Mouse (Mus musculus): Measurements from ENCODE around the gene Ube2r2. TPM values are rescaled to one million over a fixed set of nuclear protein-coding genes. Genes with fewer than 3 reads are reported as not detected.

Gene Ube2r2
- polyA plus RNA-seq, 1 experiment from 2014 or later = 90.7 TPM

GRCm38 (mm10) chr4:41149891-41150290 is 14.3 kb downstream of the Ube2r2 start:
- WGBS = 100% methylated on average over 3 of the region's 3 CpGs
- Histone ChIP-seq H3K4me3 (ENCODE audit: low read depth, low read length) (no peak overlapping the region), H3K9ac (ENCODE audit: low read depth, low read length) (no peak overlapping the region), H3K27me3 (replicated peaks; ENCODE audit: control insufficient read depth, insufficient read depth, low read length) (no peaks in the 10 kb centered on the region), H3K36me3 (ENCODE audit: control insufficient read depth, insufficient read depth, low read length) (peaks cover 9% of the 10 kb centered on the region; the same call in 1 of the 2 replicates), H3K9me3 (ENCODE audit: control insufficient read depth, low read length) (no peaks in the 10 kb centered on the region), H3K4me2 (ENCODE audit: low read depth, low read length) (no peak overlapping the region), H3K27ac (replicated peaks; ENCODE audit: low read depth, low read length) (no peak overlapping the region), H3K4me1 (ENCODE audit: control insufficient read depth, insufficient read depth, low read length) (no peaks in the 10 kb centered on the region)
- ATAC-seq (ENCODE audit: low read depth) (no peak), DNase-seq (ENCODE audit: low spot score) (no peak)

GRCm38 (mm10) chr4:41151186-41151585 is 15.6 kb downstream of the Ube2r2 start:
- Histone ChIP-seq H3K27ac (replicated peaks; ENCODE audit: low read depth, low read length) (no peak overlapping the region), H3K36me3 (ENCODE audit: control insufficient read depth, insufficient read depth, low read length) (peaks cover 9% of the 10 kb centered on the region; the same call in 1 of the 2 replicates), H3K9ac (ENCODE audit: low read depth, low read length) (no peak overlapping the region), H3K27me3 (replicated peaks; ENCODE audit: control insufficient read depth, insufficient read depth, low read length) (no peaks in the 10 kb centered on the region), H3K9me3 (ENCODE audit: control insufficient read depth, low read length) (no peaks in the 10 kb centered on the region), H3K4me3 (ENCODE audit: low read depth, low read length) (no peak overlapping the region), H3K4me1 (ENCODE audit: control insufficient read depth, insufficient read depth, low read length) (no peaks in the 10 kb centered on the region), H3K4me2 (ENCODE audit: low read depth, low read length) (no peak overlapping the region)
- no peak for ATAC-seq (ENCODE audit: low read depth)
- WGBS = 93% methylated on average over 7 of the region's 7 CpGs
- DNase-seq (ENCODE audit: low spot score) = no peak

- 81% methylated on average over 3 of the region's 3 CpGs for WGBS
- DNase-seq (ENCODE audit: low spot score) = no peak
- Histone ChIP-seq H3K9me3 (ENCODE audit: control insufficient read depth, low read length) (no peaks in the 10 kb centered on the region), H3K9ac (ENCODE audit: low read depth, low read length) (no peak overlapping the region), H3K27me3 (replicated peaks; ENCODE audit: control insufficient read depth, insufficient read depth, low read length) (no peaks in the 10 kb centered on the region), H3K4me3 (ENCODE audit: low read depth, low read length) (no peak overlapping the region), H3K4me1 (ENCODE audit: control insufficient read depth, insufficient read depth, low read length) (peaks cover 4% of the 10 kb centered on the region; the same call in 1 of the 2 replicates), H3K27ac (replicated peaks; ENCODE audit: low read depth, low read length) (no peak overlapping the region), H3K36me3 (ENCODE audit: control insufficient read depth, insufficient read depth, low read length) (peaks cover 9% of the 10 kb centered on the region; the same call in 1 of the 2 replicates), H3K4me2 (ENCODE audit: low read depth, low read length) (no peak overlapping the region)
- ATAC-seq (ENCODE audit: low read depth) = no peak
Observed at GRCm38 (mm10) chr4:41153146-41153545, 17.6 kb downstream of the Ube2r2 start.

GRCm38 (mm10) chr4:41156961-41157360 is 21.4 kb downstream of the Ube2r2 start:
- Histone ChIP-seq H3K36me3 (ENCODE audit: control insufficient read depth, insufficient read depth, low read length) (no peaks in the 10 kb centered on the region), H3K4me3 (ENCODE audit: low read depth, low read length) (no peak overlapping the region), H3K4me1 (ENCODE audit: control insufficient read depth, insufficient read depth, low read length) (peaks cover 4% of the 10 kb centered on the region; the same call in 1 of the 2 replicates), H3K27me3 (replicated peaks; ENCODE audit: control insufficient read depth, insufficient read depth, low read length) (no peaks in the 10 kb centered on the region), H3K4me2 (ENCODE audit: low read depth, low read length) (no peak overlapping the region), H3K9me3 (ENCODE audit: control insufficient read depth, low read length) (no peaks in the 10 kb centered on the region), H3K27ac (replicated peaks; ENCODE audit: low read depth, low read length) (no peak overlapping the region), H3K9ac (ENCODE audit: low read depth, low read length) (no peak overlapping the region)
- 81% methylated on average over 9 of the region's 9 CpGs for WGBS
- DNase-seq (ENCODE audit: low spot score) = no peak
- no peak for ATAC-seq (ENCODE audit: low read depth)

- ATAC-seq (ENCODE audit: low read depth) (no peak), DNase-seq (ENCODE audit: low spot score) (no peak)
- Histone ChIP-seq H3K9ac (ENCODE audit: low read depth, low read length) (no peak overlapping the region), H3K4me3 (ENCODE audit: low read depth, low read length) (no peak overlapping the region), H3K9me3 (ENCODE audit: control insufficient read depth, low read length) (no peaks in the 10 kb centered on the region), H3K27me3 (replicated peaks; ENCODE audit: control insufficient read depth, insufficient read depth, low read length) (no peaks in the 10 kb centered on the region), H3K27ac (replicated peaks; ENCODE audit: low read depth, low read length) (no peak overlapping the region), H3K36me3 (ENCODE audit: control insufficient read depth, insufficient read depth, low read length) (no peaks in the 10 kb centered on the region), H3K4me2 (ENCODE audit: low read depth, low read length) (no peak overlapping the region), H3K4me1 (ENCODE audit: control insufficient read depth, insufficient read depth, low read length) (peaks cover 4% of the 10 kb centered on the region; the same call in 1 of the 2 replicates)
- 93% methylated on average over 1 of the region's 1 CpGs for WGBS
Observed at GRCm38 (mm10) chr4:41158251-41158650, 22.7 kb downstream of the Ube2r2 start.

- H3K4me1 ChIP-seq (ENCODE audit: control insufficient read depth, insufficient read depth, low read length) = peaks cover 4% of the 10 kb centered on the region; the same call in 1 of the 2 replicates
Observed at GRCm38 (mm10) chr4:41161232-41161631, 25.7 kb downstream of the Ube2r2 start.

GRCm38 (mm10) chr4:41164974-41165373 is 29.4 kb downstream of the Ube2r2 start:
- H3K9ac ChIP-seq (ENCODE audit: low read depth, low read length) = no peak overlapping the region
- 29% methylated on average over 2 of the region's 2 CpGs for WGBS
- H3K4me1 ChIP-seq (ENCODE audit: control insufficient read depth, insufficient read depth, low read length) = no peaks in the 10 kb centered on the region
- ATAC-seq (ENCODE audit: low read depth) (no peak), DNase-seq (ENCODE audit: low spot score) (no peak)
- H3K27me3 ChIP-seq (replicated peaks; ENCODE audit: control insufficient read depth, insufficient read depth, low read length) = no peaks in the 10 kb centered on the region
- no peak overlapping the region for H3K4me3 ChIP-seq (ENCODE audit: low read depth, low read length)
- H3K9me3 ChIP-seq (ENCODE audit: control insufficient read depth, low read length) = no peaks in the 10 kb centered on the region
- H3K27ac ChIP-seq (replicated peaks; ENCODE audit: low read depth, low read length) = no peak overlapping the region
- H3K36me3 ChIP-seq (ENCODE audit: control insufficient read depth, insufficient read depth, low read length) = peaks cover 16% of the 10 kb centered on the region; the same call in 1 of the 2 replicates
- no peak overlapping the region for H3K4me2 ChIP-seq (ENCODE audit: low read depth, low read length)

More at GRCm38 (mm10) chr4:41161232-41161631, 25.7 kb downstream of the Ube2r2 start:
- DNase-seq (ENCODE audit: low spot score) (no peak), ATAC-seq (ENCODE audit: low read depth) (no peak)
- H3K4me2 ChIP-seq (ENCODE audit: low read depth, low read length) = no peak overlapping the region
- H3K9ac ChIP-seq (ENCODE audit: low read depth, low read length) = no peak overlapping the region
- no peak overlapping the region for H3K27ac ChIP-seq (replicated peaks; ENCODE audit: low read depth, low read length)
- no peaks in the 10 kb centered on the region for H3K27me3 ChIP-seq (replicated peaks; ENCODE audit: control insufficient read depth, insufficient read depth, low read length)
- WGBS = 97% methylated on average over 3 of the region's 3 CpGs
- 0 out of 2 replicates have a peak, but pooled peaks cover 3% of the 10 kb centered on the region for H3K36me3 ChIP-seq (ENCODE audit: control insufficient read depth, insufficient read depth, low read length)
- no peaks in the 10 kb centered on the region for H3K9me3 ChIP-seq (ENCODE audit: control insufficient read depth, low read length)
- H3K4me3 ChIP-seq (ENCODE audit: low read depth, low read length) = no peak overlapping the region

- no peaks in the 10 kb centered on the region for H3K4me1 ChIP-seq (ENCODE audit: control insufficient read depth, insufficient read depth, low read length)
- 68% methylated on average over 6 of the region's 6 CpGs for WGBS
- ATAC-seq (ENCODE audit: low read depth) (no peak), DNase-seq (ENCODE audit: low spot score) (peak; percentile 87)
- H3K9me3 ChIP-seq (ENCODE audit: control insufficient read depth, low read length) = no peaks in the 10 kb centered on the region
- no peak overlapping the region for H3K27ac ChIP-seq (replicated peaks; ENCODE audit: low read depth, low read length)
- no peak overlapping the region for H3K4me2 ChIP-seq (ENCODE audit: low read depth, low read length)
- H3K27me3 ChIP-seq (replicated peaks; ENCODE audit: control insufficient read depth, insufficient read depth, low read length) = no peaks in the 10 kb centered on the region
- no peak overlapping the region for H3K9ac ChIP-seq (ENCODE audit: low read depth, low read length)
- H3K4me3 ChIP-seq (ENCODE audit: low read depth, low read length) = no peak overlapping the region
- peaks cover 16% of the 10 kb centered on the region; the same call in 1 of the 2 replicates for H3K36me3 ChIP-seq (ENCODE audit: control insufficient read depth, insufficient read depth, low read length)
Observed at GRCm38 (mm10) chr4:41165693-41166475, 30.3 kb downstream of the Ube2r2 start.

- WGBS = 81% methylated on average over 2 of the region's 2 CpGs
- no peaks in the 10 kb centered on the region for H3K4me1 ChIP-seq (ENCODE audit: control insufficient read depth, insufficient read depth, low read length)
- H3K36me3 ChIP-seq (ENCODE audit: control insufficient read depth, insufficient read depth, low read length) = peaks cover 26% of the 10 kb centered on the region
- ATAC-seq (ENCODE audit: low read depth) (no peak), DNase-seq (ENCODE audit: low spot score) (no peak)
- H3K4me2 ChIP-seq (ENCODE audit: low read depth, low read length) = no peak overlapping the region
- no peak overlapping the region for H3K27ac ChIP-seq (replicated peaks; ENCODE audit: low read depth, low read length)
- no peaks in the 10 kb centered on the region for H3K27me3 ChIP-seq (replicated peaks; ENCODE audit: control insufficient read depth, insufficient read depth, low read length)
- H3K9ac ChIP-seq (ENCODE audit: low read depth, low read length) = no peak overlapping the region
- H3K9me3 ChIP-seq (ENCODE audit: control insufficient read depth, low read length) = no peaks in the 10 kb centered on the region
- no peak overlapping the region for H3K4me3 ChIP-seq (ENCODE audit: low read depth, low read length)
Observed at GRCm38 (mm10) chr4:41170970-41171369, 35.4 kb downstream of the Ube2r2 start.
